Mouse (Mus musculus) hindbrain, embryonic 13.5 days (tissue): ENCODE data around the gene Comt. TPM values are rescaled to one million over a fixed set of nuclear protein-coding genes. Genes with fewer than 3 reads are reported as not detected.

Source experiments
- ATAC-seq: fragments of 200-750 bp; cut with Nextera tagmentation; 2 replicates; pipeline ENCODE4 v1.8.0; 2017; ENCODE audit warnings: moderate TSS enrichment; ENCODE audit not compliant: low FRiP score
- H3K27ac ChIP-seq: fragments of 300-500 bp; sonication (generic); 2 replicates; pipeline ENCODE4 v1.5.1; 2015; ENCODE audit warnings: inconsistent platforms, mild to moderate bottlenecking, moderate library complexity
- H3K27me3 ChIP-seq: fragments of 300-500 bp; sonication (generic); 2 replicates; pipeline ENCODE4 v1.6.1; 2015; ENCODE audit warnings: mild to moderate bottlenecking, inconsistent platforms
- H3K36me3 ChIP-seq: fragments of 300-500 bp; sonication (generic); 2 replicates; pipeline ENCODE4 v1.6.1; 2015; ENCODE audit warnings: mild to moderate bottlenecking, inconsistent platforms
- H3K4me1 ChIP-seq: fragments of 300-500 bp; sonication (generic); replicated peaks from 2 replicates; pipeline ENCODE4 v1.6.1; 2015; ENCODE audit warnings: inconsistent platforms
- H3K4me2 ChIP-seq: fragments of 300-500 bp; sonication (generic); 2 replicates; pipeline ENCODE4 v1.6.1; 2015; ENCODE audit warnings: inconsistent platforms, mild to moderate bottlenecking, moderate library complexity
- H3K4me3 ChIP-seq: fragments of 300-500 bp; sonication (generic); 2 replicates; pipeline ENCODE4 v1.5.1; 2015; ENCODE audit warnings: mild to moderate bottlenecking, inconsistent platforms
- H3K9ac ChIP-seq: fragments of 300-500 bp; sonication (generic); 2 replicates; pipeline ENCODE4 v1.6.1; 2015; ENCODE audit warnings: mild to moderate bottlenecking, inconsistent platforms
- H3K9me3 ChIP-seq: fragments of 300-500 bp; sonication (generic); 2 replicates; pipeline ENCODE4 v1.6.1; 2016; ENCODE audit warnings: inconsistent platforms
- WGBS: fragments of 180-500 bp; shearing (Covaris S2); methylation state at CpG from one replicate; pipeline ENCODE4 v1.1.7; 2015; 5-methylcytosine and 5-hydroxymethylcytosine counted together
- polyA plus RNA-seq: library from polyadenylated mRNA; unstranded; fragments of >200 nt; fragmentation: Nextera tagmentation; extraction: Ambion mirVana; gene quantifications from 2 replicates; pipeline ENCODE4 v1.2.1, GENCODE M21; 2015

Comt gene
- polyA plus RNA-seq, 1 experiment from 2014 or later: 85.9 TPM

DNA sequence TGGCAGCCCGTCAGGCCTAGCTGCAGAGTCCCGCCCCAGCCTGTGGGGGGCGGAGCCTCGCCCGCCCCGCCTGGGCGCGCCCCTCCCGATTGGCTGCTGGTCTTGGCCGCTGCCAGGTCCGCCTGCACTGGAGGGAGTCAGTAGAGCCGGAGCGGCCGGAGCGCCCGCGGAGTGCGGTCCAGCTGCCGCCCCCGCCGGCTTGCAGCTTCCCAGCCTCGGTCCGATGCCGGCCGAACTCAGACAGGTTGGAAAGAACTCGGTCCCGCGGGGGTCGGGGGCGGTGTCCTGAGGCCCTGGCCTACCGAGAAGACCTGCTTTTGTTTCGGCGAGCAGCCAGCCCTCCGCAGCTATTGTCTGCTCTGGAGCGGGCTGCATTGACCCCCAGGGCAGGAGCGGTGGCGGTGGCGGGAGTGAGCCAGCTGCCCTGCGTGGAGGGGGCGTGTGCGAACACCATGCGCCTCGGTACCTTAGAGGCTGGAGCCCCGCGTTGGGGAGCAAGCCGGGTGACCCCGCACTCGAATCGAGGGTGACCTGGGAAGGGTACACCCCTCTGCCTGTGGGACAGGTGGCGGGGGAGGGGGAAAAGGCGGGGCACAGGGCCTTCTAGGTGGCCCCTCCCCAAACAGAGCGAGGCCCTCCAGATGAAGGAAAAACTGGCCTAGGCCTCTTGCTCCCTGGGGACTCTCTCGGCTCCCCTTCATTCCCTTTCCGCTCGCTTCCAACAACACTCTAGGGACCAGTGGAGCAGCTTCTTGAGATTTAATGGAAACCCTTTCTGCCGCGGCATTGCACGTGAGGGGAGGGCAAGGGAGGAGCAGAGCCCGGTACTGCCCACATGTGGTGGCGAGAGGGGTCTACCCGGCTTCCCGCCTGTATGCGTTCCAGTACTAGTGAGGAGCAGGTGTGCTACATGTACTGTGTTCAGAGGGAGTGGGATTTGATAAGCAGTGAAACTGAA lies 33.9 kb downstream of the Comt start:
- WGBS: under 1% methylated on average over 62 of the region's 63 CpGs
- Histone ChIP-seq H3K27ac (peak overlapping the region; percentile 91), H3K27me3 (no peaks in the 10 kb centered on the region), H3K9me3 (no peaks in the 10 kb centered on the region), H3K9ac (peak overlapping the region; percentile 92), H3K36me3 (peaks cover 27% of the 10 kb centered on the region), H3K4me3 (peak overlapping the region; percentile 64), H3K4me1 (peaks cover 70% of the 10 kb centered on the region), H3K4me2 (peak overlapping the region; percentile 88)
- ATAC-seq: peak; percentile 68

DNA sequence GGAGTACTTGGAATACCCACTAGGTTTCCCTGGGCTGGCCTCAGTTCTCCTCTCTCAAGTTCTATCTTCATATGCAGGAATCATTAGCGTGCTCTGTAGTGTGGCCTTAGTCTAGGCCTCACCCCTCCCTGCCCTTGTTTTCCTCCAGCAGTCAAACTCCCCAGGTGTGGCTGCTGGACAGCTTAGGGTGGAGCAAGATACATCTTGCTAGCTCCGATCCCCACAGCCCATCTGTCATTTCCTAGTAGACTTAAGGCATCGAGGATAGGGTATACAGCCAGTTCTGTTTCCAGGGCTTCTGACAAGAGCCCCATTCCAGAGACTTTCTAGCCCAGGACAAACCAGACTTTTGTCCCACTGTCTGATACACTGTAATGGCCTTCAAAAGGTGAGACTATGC lies 34.9 kb downstream of the Comt start:
- Histone ChIP-seq H3K36me3 (peaks cover 17% of the 10 kb centered on the region), H3K9me3 (no peaks in the 10 kb centered on the region), H3K27ac (peak overlapping the region; percentile 91), H3K4me3 (no peak overlapping the region), H3K9ac (no peak overlapping the region), H3K4me1 (peaks cover 79% of the 10 kb centered on the region), H3K27me3 (no peaks in the 10 kb centered on the region), H3K4me2 (peak overlapping the region; percentile 88; the same call in 1 of the 2 replicates)
- 88% methylated on average over 3 of the region's 3 CpGs for WGBS
- no peak for ATAC-seq

DNA sequence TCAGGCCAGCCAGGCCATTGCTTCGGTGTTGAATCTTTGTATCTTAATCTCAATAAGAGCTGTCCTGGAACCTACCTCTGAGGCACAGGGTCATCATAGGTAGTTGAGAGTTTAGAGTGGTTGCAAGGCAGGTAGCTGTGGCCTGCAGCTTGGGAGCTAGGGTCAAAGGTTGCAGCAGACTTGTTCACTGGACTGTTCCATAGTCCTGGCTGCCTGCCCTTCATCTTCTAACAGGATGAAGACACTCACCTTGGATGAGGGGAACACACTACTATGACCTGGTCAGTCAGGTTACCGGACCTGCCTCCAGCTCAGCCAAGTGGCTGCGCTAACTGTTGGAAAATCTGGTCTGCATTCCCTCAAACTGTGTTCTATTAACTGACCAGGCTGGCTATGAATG lies 35.5 kb downstream of the Comt start:
- no peak for ATAC-seq
- no peak overlapping the region for H3K4me3 ChIP-seq
- H3K4me1 ChIP-seq: peaks cover 78% of the 10 kb centered on the region
- H3K27me3 ChIP-seq: no peaks in the 10 kb centered on the region
- WGBS: 95% methylated on average over 3 of the region's 3 CpGs
- H3K9me3 ChIP-seq: no peaks in the 10 kb centered on the region
- peaks cover 17% of the 10 kb centered on the region for H3K36me3 ChIP-seq
- H3K4me2 ChIP-seq: no peak overlapping the region
- H3K9ac ChIP-seq: no peak overlapping the region
- H3K27ac ChIP-seq: no peak overlapping the region

DNA sequence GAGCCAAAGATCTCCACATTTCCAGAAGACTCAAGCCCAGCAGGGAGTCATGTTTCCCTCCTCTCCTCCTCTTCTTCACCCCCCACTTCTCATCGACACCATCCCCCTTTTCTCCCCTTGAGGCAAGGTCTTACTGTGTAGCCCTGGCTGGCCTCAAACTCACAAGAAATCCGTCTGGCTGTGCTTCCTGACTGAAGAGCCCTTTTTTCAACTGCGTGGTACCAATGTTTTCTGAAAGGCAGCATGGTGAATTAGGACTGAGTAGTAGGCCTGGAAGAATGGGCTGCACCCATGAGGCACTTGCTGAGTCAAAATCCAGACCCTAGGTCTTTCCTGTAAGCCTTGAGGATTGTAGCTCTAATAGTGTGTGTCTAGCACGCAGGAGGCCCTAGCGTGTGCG lies 36.3 kb downstream of the Comt start:
- ATAC-seq: no peak
- 75% methylated on average over 6 of the region's 6 CpGs for WGBS
- H3K27ac ChIP-seq: no peak overlapping the region
- H3K27me3 ChIP-seq: no peaks in the 10 kb centered on the region
- H3K9ac ChIP-seq: no peak overlapping the region
- no peak overlapping the region for H3K4me2 ChIP-seq
- no peak overlapping the region for H3K4me3 ChIP-seq
- H3K9me3 ChIP-seq: no peaks in the 10 kb centered on the region
- H3K36me3 ChIP-seq: peaks cover 17% of the 10 kb centered on the region
- H3K4me1 ChIP-seq: peaks cover 76% of the 10 kb centered on the region

DNA sequence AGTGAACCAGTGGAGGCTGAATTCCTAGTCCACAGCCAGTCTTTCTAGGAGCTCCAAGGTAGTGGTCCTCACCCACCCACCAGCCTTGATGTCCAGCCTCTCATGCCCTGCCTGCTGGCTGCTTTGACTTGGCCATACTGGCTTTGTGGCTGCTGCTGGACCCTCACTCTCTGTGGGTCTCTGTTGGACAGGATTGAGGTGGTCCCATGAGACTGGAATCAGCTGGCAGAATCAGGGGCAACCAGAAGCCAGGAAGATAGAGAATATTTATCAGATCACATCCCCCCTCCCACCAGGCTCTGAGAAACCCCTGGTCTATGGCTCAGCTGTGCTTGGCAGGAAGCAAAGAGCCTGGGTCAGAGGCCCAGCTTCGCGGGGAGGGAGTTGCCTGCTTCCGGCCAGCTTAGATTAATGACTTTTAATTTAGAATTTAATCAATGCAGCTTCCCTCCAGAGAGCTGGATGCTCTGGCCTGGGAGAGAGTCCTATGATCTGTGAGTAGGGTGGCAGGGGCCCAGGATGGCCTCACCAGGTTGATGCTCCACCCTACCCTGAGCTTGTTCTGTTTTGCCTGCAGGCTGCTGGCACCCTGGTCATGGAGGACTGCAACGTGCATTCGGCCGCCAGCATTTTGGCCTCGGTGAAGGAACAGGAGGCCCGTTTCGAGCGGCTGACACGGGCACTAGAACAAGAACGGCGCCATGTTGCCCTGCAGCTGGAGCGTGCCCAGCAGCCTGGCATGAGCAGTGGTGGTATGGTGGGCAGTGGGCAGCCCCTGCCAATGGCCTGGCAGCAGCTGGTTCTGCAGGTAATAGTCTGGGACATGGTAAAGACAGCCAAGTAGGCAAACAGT lies 37.8 kb downstream of the Comt start:
- ATAC-seq: no peak
- Histone ChIP-seq H3K27me3 (no peaks in the 10 kb centered on the region), H3K27ac (peak overlapping the region; percentile 82), H3K9me3 (no peaks in the 10 kb centered on the region), H3K36me3 (peaks cover 17% of the 10 kb centered on the region), H3K9ac (peak overlapping the region; percentile 59), H3K4me3 (no peak overlapping the region), H3K4me2 (no peak overlapping the region), H3K4me1 (peaks cover 76% of the 10 kb centered on the region)
- WGBS: 55% methylated on average over 14 of the region's 14 CpGs

DNA sequence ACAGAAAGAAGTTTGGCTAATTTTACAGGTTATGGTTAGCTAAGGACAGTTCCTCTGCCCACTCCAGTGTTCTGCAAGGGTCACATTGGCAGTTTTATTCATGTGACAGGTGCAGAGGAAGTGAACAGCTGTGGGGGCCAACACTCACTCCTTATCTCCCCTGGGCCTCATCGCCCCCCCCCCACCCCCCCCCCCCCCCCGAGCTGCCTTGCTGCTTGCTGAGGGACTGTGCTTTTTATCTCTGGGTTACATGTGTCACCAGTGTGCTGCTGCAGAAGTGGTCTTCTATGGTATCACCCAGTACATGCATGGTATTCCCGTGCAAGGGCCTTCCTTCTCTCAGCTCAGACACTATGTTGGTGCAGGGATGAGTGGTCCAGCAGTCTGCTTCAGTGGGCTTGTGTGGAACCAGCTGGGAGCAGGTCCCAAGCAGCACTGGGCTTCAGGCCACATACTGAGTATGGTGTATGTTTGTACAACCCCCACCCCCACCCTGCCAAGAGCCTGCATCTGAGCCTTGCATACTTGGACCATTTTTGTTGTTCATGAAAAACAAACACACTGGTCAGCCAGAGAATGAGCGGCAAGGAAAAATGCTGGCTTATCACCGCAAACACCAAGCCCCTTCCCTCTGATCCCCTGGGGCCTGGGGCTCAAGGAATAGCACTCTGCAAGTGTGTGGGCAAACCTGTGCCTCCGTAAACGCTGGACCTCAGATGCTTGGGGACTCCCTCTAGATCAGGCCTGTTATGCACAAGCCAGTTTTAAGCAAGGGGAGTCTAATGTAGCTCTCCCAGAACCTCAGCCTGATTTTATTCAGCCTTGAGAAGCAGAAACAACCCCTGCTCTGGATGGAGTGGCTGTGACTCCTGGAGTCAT lies 38.7 kb downstream of the Comt start:
- no peaks in the 10 kb centered on the region for H3K27me3 ChIP-seq
- H3K9me3 ChIP-seq: no peaks in the 10 kb centered on the region
- H3K9ac ChIP-seq: peak overlapping the region; percentile 59; the same call in 1 of the 2 replicates
- 24% methylated on average over 6 of the region's 7 CpGs for WGBS
- ATAC-seq: no peak
- H3K27ac ChIP-seq: peak overlapping the region; percentile 82
- peaks cover 77% of the 10 kb centered on the region for H3K4me1 ChIP-seq
- no peak overlapping the region for H3K4me2 ChIP-seq
- peaks cover 17% of the 10 kb centered on the region for H3K36me3 ChIP-seq
- H3K4me3 ChIP-seq: no peak overlapping the region

DNA sequence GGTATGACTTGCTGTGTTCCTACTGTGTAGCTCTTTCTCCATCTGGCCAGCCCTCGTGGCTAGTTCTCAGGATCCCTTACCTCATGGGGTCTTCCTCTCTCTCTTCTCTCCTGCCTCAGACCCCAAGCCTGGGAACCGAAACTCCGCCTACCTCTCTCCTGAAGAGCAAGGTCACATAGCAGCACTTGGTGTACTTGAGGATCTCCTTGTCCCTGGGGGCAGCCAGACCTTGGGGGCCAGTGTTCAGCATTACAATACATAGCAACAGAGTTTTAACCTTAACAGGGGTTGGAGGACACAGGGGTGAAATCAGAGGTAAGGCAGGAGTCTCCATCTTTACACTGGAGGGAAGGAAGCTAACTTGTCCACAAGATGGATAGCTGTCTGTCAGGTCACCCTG lies 39.7 kb downstream of the Comt start:
- Histone ChIP-seq H3K4me1 (peaks cover 81% of the 10 kb centered on the region), H3K27ac (peak overlapping the region; percentile 82; the same call in 1 of the 2 replicates), H3K9ac (no peak overlapping the region), H3K27me3 (no peaks in the 10 kb centered on the region), H3K36me3 (peaks cover 17% of the 10 kb centered on the region), H3K9me3 (no peaks in the 10 kb centered on the region), H3K4me2 (no peak overlapping the region), H3K4me3 (no peak overlapping the region)
- 53% methylated on average over 3 of the region's 3 CpGs for WGBS
- no peak for ATAC-seq

DNA sequence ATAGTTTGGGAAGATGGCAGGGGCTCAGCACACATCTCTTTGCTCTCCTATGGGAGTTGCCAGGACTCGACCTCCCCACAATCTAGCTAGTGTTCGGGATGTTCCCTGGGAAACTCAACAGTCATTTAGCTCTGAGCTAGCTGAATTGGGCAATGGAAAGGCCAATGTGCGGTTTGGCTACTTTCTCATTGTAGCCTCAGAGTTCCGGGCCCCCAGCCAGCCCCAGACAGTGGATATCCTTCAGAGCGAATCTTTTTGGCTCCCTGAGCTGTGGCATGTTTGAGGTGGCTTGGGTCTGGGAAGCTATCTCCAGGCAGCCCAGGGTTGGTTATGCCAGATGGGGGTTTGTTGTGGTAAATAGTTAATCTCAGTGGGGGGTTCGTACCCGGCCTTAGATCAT lies 40.2 kb downstream of the Comt start:
- H3K4me2 ChIP-seq: no peak overlapping the region
- H3K9me3 ChIP-seq: no peaks in the 10 kb centered on the region
- 65% methylated on average over 7 of the region's 7 CpGs for WGBS
- no peak overlapping the region for H3K9ac ChIP-seq
- H3K36me3 ChIP-seq: peaks cover 17% of the 10 kb centered on the region
- no peak overlapping the region for H3K4me3 ChIP-seq
- H3K27me3 ChIP-seq: no peaks in the 10 kb centered on the region
- ATAC-seq: no peak
- H3K4me1 ChIP-seq: peaks cover 83% of the 10 kb centered on the region
- peak overlapping the region; percentile 82; the same call in 1 of the 2 replicates for H3K27ac ChIP-seq

DNA sequence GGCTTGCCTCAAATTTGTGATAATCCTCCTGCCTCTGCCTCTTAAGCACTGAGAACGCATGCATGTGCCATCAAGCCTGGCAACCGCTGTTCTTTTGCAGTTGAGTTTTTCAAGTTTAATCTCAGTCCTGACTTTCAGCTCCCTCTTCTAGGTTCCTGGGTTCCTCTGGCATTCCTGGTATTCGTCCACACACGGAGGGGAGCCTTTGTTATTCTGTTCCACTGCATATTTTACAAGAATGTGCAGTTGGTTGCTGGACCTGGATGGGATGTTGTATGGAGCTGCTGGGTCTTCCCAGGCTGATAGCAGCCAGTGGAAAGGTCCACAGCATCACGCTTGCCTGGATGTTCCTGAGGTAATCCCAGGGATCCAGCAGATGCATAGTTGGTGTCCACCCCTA lies 41.2 kb downstream of the Comt start:
- Histone ChIP-seq H3K4me1 (peaks cover 94% of the 10 kb centered on the region), H3K27me3 (no peaks in the 10 kb centered on the region), H3K36me3 (peaks cover 12% of the 10 kb centered on the region), H3K27ac (no peak overlapping the region), H3K4me2 (no peak overlapping the region), H3K9me3 (no peaks in the 10 kb centered on the region), H3K4me3 (no peak overlapping the region), H3K9ac (no peak overlapping the region)
- WGBS: 67% methylated on average over 5 of the region's 5 CpGs
- no peak for ATAC-seq

DNA sequence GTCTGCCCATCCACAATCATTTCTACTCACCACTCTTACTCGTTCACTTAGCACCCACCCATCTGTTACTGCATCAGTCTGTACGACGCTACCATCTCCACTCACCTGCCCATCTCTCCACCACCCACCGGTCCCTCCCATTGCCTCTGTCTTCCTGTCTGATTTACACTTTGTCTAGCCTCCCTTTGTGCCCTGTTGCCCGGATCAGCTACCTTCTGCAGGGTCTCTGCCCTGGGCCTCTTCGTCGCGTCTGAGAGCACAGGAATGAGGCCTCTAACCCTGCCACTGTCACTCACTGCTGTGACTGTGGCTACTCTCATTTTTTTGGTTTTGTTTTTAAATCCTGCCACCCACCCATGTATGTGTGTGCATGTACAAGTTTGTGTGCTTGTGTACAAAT lies 42.0 kb downstream of the Comt start:
- Histone ChIP-seq H3K4me2 (no peak overlapping the region), H3K9ac (no peak overlapping the region), H3K36me3 (peaks cover 5% of the 10 kb centered on the region), H3K27ac (peak overlapping the region; percentile 49; the same call in 1 of the 2 replicates), H3K27me3 (no peaks in the 10 kb centered on the region), H3K4me3 (no peak overlapping the region), H3K9me3 (no peaks in the 10 kb centered on the region), H3K4me1 (peaks cover 96% of the 10 kb centered on the region)
- 55% methylated on average over 8 of the region's 8 CpGs for WGBS
- no peak for ATAC-seq

DNA sequence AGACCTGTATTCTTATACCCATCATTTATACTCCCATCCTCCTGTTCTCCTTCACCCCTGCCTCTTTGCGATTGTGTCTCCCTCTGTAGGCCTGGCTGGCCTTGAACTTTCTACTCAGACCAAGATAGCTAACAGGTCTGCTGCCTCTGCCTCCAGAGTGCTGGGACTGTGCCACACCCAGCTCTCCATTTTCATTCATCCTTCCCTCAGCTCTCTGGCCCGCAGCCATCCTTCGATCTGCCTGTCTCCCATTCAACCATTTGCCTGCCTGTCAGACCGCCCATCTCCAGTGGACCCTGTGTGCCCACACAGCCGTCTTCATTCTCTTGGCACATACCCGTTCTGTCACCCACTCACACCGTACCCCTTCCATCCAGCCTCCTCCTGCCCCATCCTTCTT lies 42.4 kb downstream of the Comt start:
- peaks cover under 1% of the 10 kb centered on the region; the same call in 1 of the 2 replicates for H3K36me3 ChIP-seq
- H3K4me2 ChIP-seq: no peak overlapping the region
- H3K4me1 ChIP-seq: peaks cover 96% of the 10 kb centered on the region
- H3K4me3 ChIP-seq: no peak overlapping the region
- no peaks in the 10 kb centered on the region for H3K27me3 ChIP-seq
- H3K9ac ChIP-seq: no peak overlapping the region
- H3K9me3 ChIP-seq: no peaks in the 10 kb centered on the region
- peak overlapping the region; percentile 49; the same call in 1 of the 2 replicates for H3K27ac ChIP-seq
- WGBS: 52% methylated on average over 7 of the region's 7 CpGs
- ATAC-seq: no peak
